Mouse (Mus musculus) heart, adult 8-10 months (tissue): ENCODE results near the gene Vdac1. TPM values are rescaled to one million over a fixed set of nuclear protein-coding genes. Genes with fewer than 3 reads are reported as not detected.
"Not testable (repeated sequence)": the region's sequence is repeated elsewhere in the genome, so short reads cannot be mapped to it uniquely, and the experiment has no call there.

ENCODE experiments used
- DNase-seq: peaks from one replicate; pipeline ENCODE4 v3.0.0; 2022; ENCODE audit warnings: low spot score
- total RNA-seq, 4 experiments: library from RNA; stranded (reverse); gene quantifications; 2 replicates each; pipeline ENCODE4 v1.2.4; 2022

Gene Vdac1
- total RNA-seq, 4 experiments from 2014 or later: 1,103 to 1,162 (median 1,146) TPM

- no peak for DNase-seq
Measured at GRCm38 (mm10) chr11:52370538-52370937, 9.9 kb downstream of the Vdac1 start.

- no peak for DNase-seq
Measured at GRCm38 (mm10) chr11:52373841-52374240, 13.2 kb downstream of the Vdac1 start.

- DNase-seq: peak; percentile 71
Measured at GRCm38 (mm10) chr11:52374340-52374739, 13.7 kb downstream of the Vdac1 start.

GRCm38 (mm10) chr11:52377579-52377978 is 16.9 kb downstream of the Vdac1 start:
- DNase-seq: peak; percentile 45

GRCm38 (mm10) chr11:52379241-52379640 is 18.6 kb downstream of the Vdac1 start:
- DNase-seq: no peak

GRCm38 (mm10) chr11:52383741-52384140 is 23.1 kb downstream of the Vdac1 start:
- no peak for DNase-seq

- no peak for DNase-seq
Measured at GRCm38 (mm10) chr11:52384667-52385066, 24.0 kb downstream of the Vdac1 start.

GRCm38 (mm10) chr11:52386892-52387291 is 26.2 kb downstream of the Vdac1 start:
- DNase-seq: no peak

GRCm38 (mm10) chr11:52388150-52388549 is 27.5 kb downstream of the Vdac1 start:
- no peak for DNase-seq

- DNase-seq: not testable (repeated sequence)
Measured at GRCm38 (mm10) chr11:52388979-52389378, 28.3 kb downstream of the Vdac1 start.

GRCm38 (mm10) chr11:52389933-52390332 is 29.3 kb downstream of the Vdac1 start:
- no peak for DNase-seq

GRCm38 (mm10) chr11:52394494-52394893 is 33.8 kb downstream of the Vdac1 start:
- no peak for DNase-seq

GRCm38 (mm10) chr11:52395343-52395742 is 34.7 kb downstream of the Vdac1 start:
- no peak for DNase-seq

- DNase-seq: peak; percentile 90
Measured at GRCm38 (mm10) chr11:52395940-52396596, 35.4 kb downstream of the Vdac1 start, which contains the start of gene 9530068E07Rik. Gene 9530068E07Rik, plus strand, starts transcription at chr11:52396428.

- DNase-seq: no peak
Measured at GRCm38 (mm10) chr11:52396597-52397188, 36.0 kb downstream of the Vdac1 start.

- DNase-seq: no peak
Measured at GRCm38 (mm10) chr11:52397385-52397987, 36.8 kb downstream of the Vdac1 start.

GRCm38 (mm10) chr11:52401476-52401875 is 40.8 kb downstream of the Vdac1 start:
- DNase-seq: no peak

- DNase-seq: no peak
Measured at GRCm38 (mm10) chr11:52402566-52402965, 41.9 kb downstream of the Vdac1 start.

- DNase-seq: no peak
Measured at GRCm38 (mm10) chr11:52404209-52404608, 43.5 kb downstream of the Vdac1 start.

GRCm38 (mm10) chr11:52405196-52405688 is 44.6 kb downstream of the Vdac1 start:
- DNase-seq: no peak

- DNase-seq: no peak
Measured at GRCm38 (mm10) chr11:52409316-52409715, 48.7 kb downstream of the Vdac1 start.

GRCm38 (mm10) chr11:52418358-52418757 is 57.7 kb downstream of the Vdac1 start:
- DNase-seq: no peak

GRCm38 (mm10) chr11:52419246-52419645 is 58.6 kb downstream of the Vdac1 start:
- DNase-seq: no peak
